In the genomic region with DNA sequence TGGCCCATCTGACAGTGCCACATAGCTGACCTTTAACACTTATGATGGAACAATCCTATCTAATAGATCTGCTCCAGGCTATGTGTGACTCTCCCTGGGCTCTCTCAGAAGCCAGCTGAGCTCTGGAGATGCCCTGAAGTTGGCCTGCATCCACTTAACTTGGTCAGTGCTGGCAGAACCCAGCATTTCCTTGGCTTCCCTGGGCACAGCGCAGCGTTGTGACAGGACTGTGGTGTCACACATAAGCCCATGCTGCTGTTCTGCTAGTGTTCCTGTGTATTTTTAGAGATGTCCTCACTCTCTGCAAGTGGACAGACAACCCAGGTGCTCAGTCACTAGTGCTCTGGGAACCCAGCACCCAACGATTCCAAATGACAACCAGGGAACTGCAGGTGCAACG, we compare ENCODE assay signal across 15 mouse cellular contexts.
"Had no signal": no experiment of that assay in that cellular context is flagged by ENCODE, and none has a peak within 500 bp of the region (broad histone marks: within the 10 kb centered on the region; RNA-seq: fewer than 3 reads in every experiment).

No protein-coding gene starts in this region.

- H3K9ac ChIP-seq: liver, embryonic 13.5 days; liver, postnatal 0 days; lung, embryonic 15.5 days; midbrain, embryonic 15.5 days; neural tube, embryonic 12.5 days had no signal

- H3K27me3 ChIP-seq: limb, embryonic 12.5 days; liver, embryonic 13.5 days; lung, embryonic 15.5 days; midbrain, embryonic 15.5 days; neural tube, embryonic 12.5 days had no signal

- H3K4me2 ChIP-seq: limb, embryonic 12.5 days; liver, embryonic 13.5 days; lung, embryonic 15.5 days; midbrain, embryonic 11.5 days; midbrain, embryonic 15.5 days; neural tube, embryonic 12.5 days had no signal

- H3K4me1 ChIP-seq: limb, embryonic 12.5 days; liver, embryonic 13.5 days; midbrain, embryonic 15.5 days; neural tube, embryonic 12.5 days had no signal

- H3K27ac ChIP-seq: liver, embryonic 13.5 days; lung, embryonic 15.5 days; macrophage; midbrain, embryonic 15.5 days; neural tube, embryonic 12.5 days had no signal

- H3K4me3 ChIP-seq: limb, embryonic 12.5 days; liver, embryonic 13.5 days; lung, embryonic 15.5 days; megakaryocyte, embryonic 14.5 days; midbrain, embryonic 15.5 days; neural tube, embryonic 12.5 days had no signal

- H3K36me3 ChIP-seq: liver, embryonic 13.5 days; lung, embryonic 15.5 days had no signal

- H3K9me3 ChIP-seq: limb, embryonic 12.5 days; liver, embryonic 13.5 days; lung, embryonic 15.5 days; megakaryocyte, embryonic 14.5 days; midbrain, embryonic 15.5 days; neural tube, embryonic 12.5 days had no signal

- ATAC-seq: liver, postnatal 0 days; midbrain, embryonic 15.5 days had no signal

- DNase-seq: kidney, postnatal 25 days; layer of hippocampus, adult 9-11 months; layer of hippocampus, postnatal 36 days; liver; liver, embryonic 13.5 days; liver, postnatal 0 days; lung, postnatal 14 days; thymus, postnatal 36 days had no signal
